Comparison of ENCODE assay signal across 8 mouse cellular contexts in the genomic region with DNA sequence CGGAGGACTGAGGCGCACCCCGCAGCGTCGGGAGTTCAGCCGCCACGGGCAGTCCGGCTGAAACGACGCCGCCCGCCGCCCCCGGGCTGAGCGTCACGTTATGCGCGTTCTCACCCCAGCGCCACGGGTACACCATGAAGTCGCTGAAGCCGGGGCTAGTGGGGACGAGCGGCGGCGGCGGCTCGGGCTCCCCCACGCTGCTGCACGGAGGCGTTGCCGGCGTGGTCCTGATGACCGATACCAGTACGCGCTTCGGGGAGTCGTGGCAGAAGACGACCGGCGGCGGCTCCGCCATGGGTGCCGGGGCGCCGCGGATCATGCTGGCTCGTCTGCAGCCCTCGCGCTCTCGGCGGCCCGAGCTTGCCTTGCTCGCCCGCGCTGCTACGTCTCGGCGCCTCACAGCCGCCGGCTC. TPM values are rescaled to one million over a fixed set of nuclear protein-coding genes. Genes with fewer than 3 reads are reported as not detected.
DNase-seq lines count a peak whose midpoint lies in the region; ATAC-seq and TF ChIP-seq lines count a peak whose summit lies in the region.

No protein-coding gene starts in this region.

- H3K4me1 ChIP-seq in spleen, adult 2 months (ENCODE audit: control insufficient read depth, insufficient read depth, insufficient read length) = no peaks in the 10 kb centered on the region; the same call in 1 of the 2 replicates
- peaks cover 10% of the 10 kb centered on the region for H3K4me1 ChIP-seq in hindbrain, embryonic 13.5 days (replicated peaks)
- H3K4me1 ChIP-seq in lung, postnatal 0 days (ENCODE audit: insufficient read depth, low read depth, low read length) = no peaks in the 10 kb centered on the region
- H3K4me1 ChIP-seq in stomach, postnatal 0 days (replicated peaks; ENCODE audit: control insufficient read depth, insufficient read depth) = no peaks in the 10 kb centered on the region

- H3K4me3 ChIP-seq in spleen, adult 2 months (ENCODE audit: extremely low read depth, insufficient read depth, insufficient read length) = peak overlapping the region; percentile 96
- peak overlapping the region; percentile 86 for H3K4me3 ChIP-seq in hindbrain, embryonic 13.5 days
- peak overlapping the region; percentile 64 for H3K4me3 ChIP-seq in lung, postnatal 0 days (ENCODE audit: low read depth, low read length)
- peak overlapping the region; percentile 82 for H3K4me3 ChIP-seq in stomach, postnatal 0 days (ENCODE audit: low read depth, low read length)

- no peaks in the 10 kb centered on the region for H3K36me3 ChIP-seq in spleen, adult 2 months (ENCODE audit: control insufficient read depth, insufficient read depth, low read length)
- no peaks in the 10 kb centered on the region for H3K36me3 ChIP-seq in hindbrain, embryonic 13.5 days
- H3K36me3 ChIP-seq in lung, postnatal 0 days (ENCODE audit: insufficient read depth, low read length) = no peaks in the 10 kb centered on the region
- H3K36me3 ChIP-seq in stomach, postnatal 0 days (ENCODE audit: control insufficient read depth, insufficient read depth, low read length) = no peaks in the 10 kb centered on the region

- H3K27me3 ChIP-seq in spleen, adult 2 months (ENCODE audit: control insufficient read depth, insufficient read depth, low read length) = no peaks in the 10 kb centered on the region
- H3K27me3 ChIP-seq in hindbrain, embryonic 13.5 days = 0 out of 2 replicates have a peak, but pooled peaks cover 3% of the 10 kb centered on the region
- H3K27me3 ChIP-seq in lung, postnatal 0 days (replicated peaks; ENCODE audit: insufficient read depth, low read length) = no peaks in the 10 kb centered on the region
- no peaks in the 10 kb centered on the region for H3K27me3 ChIP-seq in stomach, postnatal 0 days (ENCODE audit: control insufficient read depth, insufficient read depth, low read length)

- ATAC-seq in hindbrain, embryonic 13.5 days (ENCODE audit: low FRiP score) = peak; percentile 66
- ATAC-seq in lung, postnatal 0 days = peak; percentile 1; the same call in 1 of the 2 replicates
- peak; percentile 19; the same call in 1 of the 2 replicates for ATAC-seq in stomach, postnatal 0 days (ENCODE audit: low FRiP score, low TSS enrichment)

- H3K9ac ChIP-seq in hindbrain, embryonic 13.5 days = peak overlapping the region; percentile 80
- peak overlapping the region; percentile 37 for H3K9ac ChIP-seq in lung, postnatal 0 days (replicated peaks; ENCODE audit: low read depth)
- H3K9ac ChIP-seq in stomach, postnatal 0 days (ENCODE audit: low read length) = peak overlapping the region; percentile 75

- TF ChIP-seq POLR2A in spleen, adult 2 months (IDR thresholded peaks at IDR 0.05; ENCODE audit: low read depth, low read length) = no peak

- no peak for TF ChIP-seq EP300 in lung, postnatal 0 days (IDR thresholded peaks at IDR 0.05)
- TF ChIP-seq EP300 in stomach, postnatal 0 days (optimal IDR thresholded peaks at IDR 0.05) = no peak

- no peaks in the 10 kb centered on the region for H3K9me3 ChIP-seq in hindbrain, embryonic 13.5 days
- H3K9me3 ChIP-seq in lung, postnatal 0 days (ENCODE audit: low read length) = no peaks in the 10 kb centered on the region
- no peaks in the 10 kb centered on the region for H3K9me3 ChIP-seq in stomach, postnatal 0 days (ENCODE audit: control insufficient read depth, low read length)

- under 1% methylated on average over 60 of the region's 61 CpGs for WGBS in spleen, adult 2 months
- WGBS in hindbrain, embryonic 13.5 days = 0% methylated on average over 61 of the region's 61 CpGs
- WGBS in lung, postnatal 0 days = under 1% methylated on average over 38 of the region's 61 CpGs
- under 1% methylated on average over 37 of the region's 61 CpGs for WGBS in stomach, postnatal 0 days

- peak overlapping the region; percentile 89 for H3K4me2 ChIP-seq in hindbrain, embryonic 13.5 days
- peak overlapping the region; percentile 89 for H3K4me2 ChIP-seq in lung, postnatal 0 days (replicated peaks; ENCODE audit: low read depth, low read length)
- peak overlapping the region; percentile 97 for H3K4me2 ChIP-seq in stomach, postnatal 0 days (replicated peaks; ENCODE audit: low read depth)

- TF ChIP-seq CTCF in spleen, adult 2 months (IDR thresholded peaks at IDR 0.05; ENCODE audit: extremely low read depth, insufficient read depth, insufficient read length, insufficient replicate concordance) = no peak
- 0 out of 2 replicates have a peak, but pooled peaks have one; percentile 16 for TF ChIP-seq CTCF in lung, postnatal 0 days (IDR thresholded peaks at IDR 0.05)
- TF ChIP-seq CTCF in stomach, postnatal 0 days (IDR thresholded peaks at IDR 0.05; ENCODE audit: low read depth) = peak; percentile 24; the same call in 1 of the 2 replicates

- H3K27ac ChIP-seq in spleen, adult 2 months (ENCODE audit: insufficient read depth, low read length) = peak overlapping the region; percentile 60
- peak overlapping the region; percentile 83 for H3K27ac ChIP-seq in hindbrain, embryonic 13.5 days
- H3K27ac ChIP-seq in lung, postnatal 0 days (ENCODE audit: low read length) = peak overlapping the region; percentile 63
- H3K27ac ChIP-seq in stomach, postnatal 0 days (replicated peaks) = peak overlapping the region; percentile 87

- DNase-seq in embryo, embryonic 10.5 days (ENCODE audit: low spot score) = peak; percentile 42
- DNase-seq in embryo, embryonic 9.5 days (ENCODE audit: extremely low spot score) = no peak
- DNase-seq in spleen, adult 2 months (ENCODE audit: low read depth in 1 of 2, low spot score in 2 of 2) = peak in 1 of 2 experiments; percentile 35
- no peak for DNase-seq in spleen, postnatal 14 days (ENCODE audit: low spot score in 2 of 2)
- DNase-seq in lung, postnatal 0 days (ENCODE audit: low spot score) = peak; percentile 40
- DNase-seq in stomach, postnatal 0 days (ENCODE audit: low spot score) = no peak
- DNase-seq in adrenal gland, postnatal 14 days = no peak

RNA-seq across cellular contexts. Expression of a gene that starts 0.3 kb away (rescaled TPM):
- 4.4 and 5.8 TPM in 2 replicates for polyA plus RNA-seq in spleen, adult 2 months (2012; rRNA removed)
- 5.7 and 6.6 TPM in 2 replicates for polyA plus RNA-seq in hindbrain, embryonic 13.5 days (2015; fragmentation: Nextera tagmentation; extraction: Ambion mirVana)
- 7.6 and 8.4 TPM in 2 replicates for polyA plus RNA-seq in lung, postnatal 0 days (2015; fragmentation: Nextera tagmentation; extraction: Ambion mirVana)
- polyA plus RNA-seq in stomach, postnatal 0 days (2015; fragmentation: Nextera tagmentation; extraction: Ambion mirVana) = 10.9 and 12.3 TPM in 2 replicates
- total RNA-seq in adrenal gland, postnatal 14 days (2021) = 28.8 and 30.8 TPM in 2 replicates

RNA-seq across cellular contexts. Expression of a gene that starts 8.9 kb away (rescaled TPM):
- polyA plus RNA-seq in spleen, adult 2 months (2012; rRNA removed) = 8.3 and 10.3 TPM in 2 replicates
- 28.9 and 29.9 TPM in 2 replicates for polyA plus RNA-seq in hindbrain, embryonic 13.5 days (2015; fragmentation: Nextera tagmentation; extraction: Ambion mirVana)
- 16.6 and 18.8 TPM in 2 replicates for polyA plus RNA-seq in lung, postnatal 0 days (2015; fragmentation: Nextera tagmentation; extraction: Ambion mirVana)
- polyA plus RNA-seq in stomach, postnatal 0 days (2015; fragmentation: Nextera tagmentation; extraction: Ambion mirVana) = 11.9 and 13.2 TPM in 2 replicates
- total RNA-seq in adrenal gland, postnatal 14 days (2021) = 24.6 and 28.6 TPM in 2 replicates

RNA-seq across cellular contexts. Expression of a gene that starts 23.5 kb away (rescaled TPM):
- 4.5 and 6.0 TPM in 2 replicates for polyA plus RNA-seq in spleen, adult 2 months (2012; rRNA removed)
- polyA plus RNA-seq in hindbrain, embryonic 13.5 days (2015; fragmentation: Nextera tagmentation; extraction: Ambion mirVana) = 2.5 and 3.1 TPM in 2 replicates
- 8.0 and 9.0 TPM in 2 replicates for polyA plus RNA-seq in lung, postnatal 0 days (2015; fragmentation: Nextera tagmentation; extraction: Ambion mirVana)
- 7.9 and 9.5 TPM in 2 replicates for polyA plus RNA-seq in stomach, postnatal 0 days (2015; fragmentation: Nextera tagmentation; extraction: Ambion mirVana)
- total RNA-seq in adrenal gland, postnatal 14 days (2021) = 8.6 and 9.2 TPM in 2 replicates

Comparison
In these comparisons a context has a peak if more than half of its experiments do, and no peak if none do; other contexts are left out.
1. DNase-seq: peak in embryo, embryonic 10.5 days (single experiment) and lung, postnatal 0 days (single experiment); none in embryo, embryonic 9.5 days (single experiment), spleen, postnatal 14 days (0 of 2), stomach, postnatal 0 days (single experiment) and adrenal gland, postnatal 14 days (single experiment).
2. ATAC-seq: peak in every context shown above with its lines; median percentile 66 in hindbrain, embryonic 13.5 days; 19 in stomach, postnatal 0 days; 1 in lung, postnatal 0 days.
3. Peak in every context shown above with its lines, with median percentiles within 50 percentile points of each other: H3K27ac ChIP-seq, H3K4me3 ChIP-seq, H3K4me2 ChIP-seq and H3K9ac ChIP-seq.